Comparison of ENCODE assay signal across 24 mouse cellular contexts in genomic region chr7:68344561-68344960, GRCm38 (mm10).
DNase-seq lines count a peak whose midpoint lies in the region; ATAC-seq lines count a peak whose summit lies in the region.
"Had no signal": no experiment of that assay in that cellular context is flagged by ENCODE, and none has a peak within 500 bp of the region (broad histone marks: within the 10 kb centered on the region; RNA-seq: fewer than 3 reads in every experiment).

No protein-coding gene starts in this region.

- peak; percentile 55 for ATAC-seq in lung, embryonic 15.5 days (ENCODE audit: borderline replicate concordance, extremely low read depth, low FRiP score, low TSS enrichment)
- ATAC-seq in kidney, embryonic 15.5 days (replicated peaks; ENCODE audit: low FRiP score), result peak; percentile 54
- ATAC-seq: activated CD4-positive, CD25-positive, alpha-beta regulatory T cell, adult 4 months; forebrain, postnatal 0 days; inflammation-experienced regulatory T-cells, adult 6 months; midbrain, embryonic 13.5 days; Patski had no signal

- H3K4me2 ChIP-seq in lung, embryonic 15.5 days, result no peak overlapping the region
- no peak overlapping the region for H3K4me2 ChIP-seq in kidney, embryonic 15.5 days
- H3K4me2 ChIP-seq: heart, embryonic 15.5 days; hindbrain, embryonic 13.5 days; limb, embryonic 13.5 days; midbrain, embryonic 13.5 days had no signal

- H3K4me3 ChIP-seq in lung, embryonic 15.5 days, result no peak overlapping the region
- no peak overlapping the region for H3K4me3 ChIP-seq in kidney, embryonic 15.5 days (replicated peaks)
- H3K4me3 ChIP-seq: heart, adult 2 months; heart, embryonic 15.5 days; hindbrain, embryonic 13.5 days; limb, embryonic 13.5 days; midbrain, embryonic 13.5 days had no signal

- H3K4me1 ChIP-seq in lung, embryonic 15.5 days, result no peaks in the 10 kb centered on the region
- H3K4me1 ChIP-seq in kidney, embryonic 15.5 days, result peaks cover 6% of the 10 kb centered on the region; the same call in 1 of the 2 replicates
- H3K4me1 ChIP-seq: heart, embryonic 15.5 days; hindbrain, embryonic 13.5 days; limb, embryonic 13.5 days; midbrain, embryonic 13.5 days had no signal

- DNase-seq in embryo, embryonic 10.5 days (ENCODE audit: low spot score), result peak; percentile 23
- no peak for DNase-seq in embryo, embryonic 10 days (ENCODE audit: low spot score)
- DNase-seq in lung, postnatal 25 days (ENCODE audit: low spot score), result no peak
- peak; percentile 20 to 22 for DNase-seq in kidney, postnatal 36 days
- DNase-seq in adrenal gland, postnatal 10 days, result no peak
- no peak for DNase-seq in urinary bladder, postnatal 36 days (ENCODE audit: low spot score in 2 of 2)
- DNase-seq: adrenal gland, postnatal 14 days; cerebellum, adult 8-10 months; forebrain, postnatal 0 days; gastrocnemius, postnatal 14 days; heart, adult 2 months; heart, postnatal 36 days; layer of hippocampus, adult 9-11 months had no signal

- H3K27me3 ChIP-seq in lung, embryonic 15.5 days, result no peaks in the 10 kb centered on the region
- H3K27me3 ChIP-seq in kidney, embryonic 15.5 days, result no peaks in the 10 kb centered on the region
- H3K27me3 ChIP-seq: heart, embryonic 15.5 days; hindbrain, embryonic 13.5 days; limb, embryonic 13.5 days; midbrain, embryonic 13.5 days; Patski had no signal

- no peak overlapping the region for H3K9ac ChIP-seq in lung, embryonic 15.5 days
- H3K9ac ChIP-seq in kidney, embryonic 15.5 days, result no peak overlapping the region
- H3K9ac ChIP-seq: forebrain, postnatal 0 days; heart, embryonic 15.5 days; hindbrain, embryonic 13.5 days; limb, embryonic 13.5 days; liver, embryonic 14.5 days; midbrain, embryonic 13.5 days had no signal

- H3K9me3 ChIP-seq in lung, embryonic 15.5 days, result no peaks in the 10 kb centered on the region
- no peaks in the 10 kb centered on the region for H3K9me3 ChIP-seq in kidney, embryonic 15.5 days (replicated peaks)
- H3K9me3 ChIP-seq: heart, embryonic 15.5 days; hindbrain, embryonic 13.5 days; limb, embryonic 13.5 days; midbrain, embryonic 13.5 days had no signal

- H3K36me3 ChIP-seq in lung, embryonic 15.5 days, result no peaks in the 10 kb centered on the region
- H3K36me3 ChIP-seq in kidney, embryonic 15.5 days, result no peaks in the 10 kb centered on the region
- H3K36me3 ChIP-seq: G1E; heart, embryonic 15.5 days; hindbrain, embryonic 13.5 days; limb, embryonic 13.5 days; midbrain, embryonic 13.5 days had no signal

- no peak overlapping the region for H3K27ac ChIP-seq in lung, embryonic 15.5 days
- H3K27ac ChIP-seq in kidney, embryonic 15.5 days, result no peak overlapping the region
- H3K27ac ChIP-seq: heart, adult 2 months; heart, embryonic 15.5 days; hindbrain, embryonic 13.5 days; limb, embryonic 13.5 days; liver, embryonic 14.5 days; midbrain, embryonic 13.5 days had no signal

- WGBS in lung, embryonic 15.5 days, result 41% methylated on average over 5 of the region's 5 CpGs
- WGBS in kidney, embryonic 15.5 days, result 46% methylated on average over 5 of the region's 5 CpGs

Comparison
In these comparisons a context has a peak if more than half of its experiments do, and no peak if none do; other contexts are left out.
1. DNase-seq: peak in embryo, embryonic 10.5 days (single experiment) and kidney, postnatal 36 days (2 of 2); none in embryo, embryonic 10 days (single experiment), lung, postnatal 25 days (single experiment), adrenal gland, postnatal 10 days (single experiment) and urinary bladder, postnatal 36 days (0 of 2).